ENCODE assay signal across 14 mouse cellular contexts in the genomic region with DNA sequence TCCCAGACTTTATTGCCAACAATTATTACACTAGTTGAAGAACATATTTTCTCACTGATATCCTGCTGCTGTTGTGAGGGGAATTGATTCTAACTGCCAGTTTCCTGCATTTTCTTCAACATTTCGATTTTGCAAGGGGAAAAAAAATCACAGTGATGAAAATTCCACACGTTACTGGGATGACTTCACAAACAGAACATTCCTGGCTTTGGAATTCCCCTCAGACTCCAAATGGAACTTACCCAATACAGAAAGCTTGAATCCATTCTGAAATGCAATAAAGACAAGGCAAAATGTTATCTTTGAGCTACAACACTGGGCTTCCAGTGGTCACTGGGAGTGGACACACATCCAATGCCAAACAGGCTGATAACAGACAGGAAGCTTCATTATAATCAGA.
DNase-seq lines count a peak whose midpoint lies in the region; ATAC-seq and TF ChIP-seq lines count a peak whose summit lies in the region.
"Had no signal": no experiment of that assay in that cellular context is flagged by ENCODE, and none has a peak within 500 bp of the region (broad histone marks: within the 10 kb centered on the region; RNA-seq: fewer than 3 reads in every experiment).

No protein-coding gene starts in this region.

- H3K4me2 ChIP-seq in kidney, postnatal 0 days (ENCODE audit: low read length) = no peak overlapping the region
- H3K4me2 ChIP-seq in hindbrain, embryonic 11.5 days (replicated peaks; ENCODE audit: low read depth, low read length) = no peak overlapping the region
- H3K4me2 ChIP-seq: hindbrain, embryonic 13.5 days; kidney, embryonic 15.5 days; limb, embryonic 12.5 days had no signal

- no peak for TF ChIP-seq CTCF in kidney, postnatal 0 days (IDR thresholded peaks at IDR 0.05; ENCODE audit: low read depth)
- no peak for TF ChIP-seq CTCF in heart, adult 2 months (IDR thresholded peaks at IDR 0.05)

- ATAC-seq in kidney, postnatal 0 days (replicated peaks; ENCODE audit: low FRiP score, low read depth) = no peak
- ATAC-seq in hindbrain, embryonic 11.5 days (ENCODE audit: low FRiP score) = no peak
- ATAC-seq: midbrain, embryonic 16.5 days had no signal

- DNase-seq in kidney, postnatal 0 days (ENCODE audit: low spot score) = peak; percentile 49
- no peak for DNase-seq in kidney, adult 11 months
- peak; percentile 4 for DNase-seq in brain, adult 2 months (ENCODE audit: low read depth, low spot score)
- peak in 1 of 2 experiments; percentile 28 for DNase-seq in heart, adult 2 months
- DNase-seq in heart, postnatal 36 days = peak; percentile 6 to 35
- no peak for DNase-seq in hindbrain, embryonic 11.5 days (ENCODE audit: low spot score)
- no peak for DNase-seq in embryo, embryonic 11 days
- DNase-seq: cerebellum, postnatal 10 days; layer of hippocampus, postnatal 36 days had no signal

- no peaks in the 10 kb centered on the region for H3K27me3 ChIP-seq in kidney, postnatal 0 days (ENCODE audit: insufficient read depth, low read length)
- no peaks in the 10 kb centered on the region for H3K27me3 ChIP-seq in heart, adult 2 months (ENCODE audit: control insufficient read depth, insufficient read depth, low read length)
- no peaks in the 10 kb centered on the region for H3K27me3 ChIP-seq in hindbrain, embryonic 11.5 days (ENCODE audit: control insufficient read depth, insufficient read depth, low read length)
- H3K27me3 ChIP-seq: hindbrain, embryonic 13.5 days; kidney, embryonic 15.5 days; limb, embryonic 12.5 days had no signal

- no peaks in the 10 kb centered on the region for H3K36me3 ChIP-seq in kidney, postnatal 0 days (ENCODE audit: insufficient read depth, low read length)
- peaks cover 9% of the 10 kb centered on the region for H3K36me3 ChIP-seq in heart, adult 2 months (ENCODE audit: control insufficient read depth, insufficient read depth, low read length)
- H3K36me3 ChIP-seq in hindbrain, embryonic 11.5 days (ENCODE audit: control insufficient read depth, insufficient read depth, low read length) = no peaks in the 10 kb centered on the region
- H3K36me3 ChIP-seq: hindbrain, embryonic 13.5 days; kidney, embryonic 15.5 days; limb, embryonic 12.5 days had no signal

- intact Hi-C loops in heart, adult 2 months (cut with DNase I) = no loop called here
- intact Hi-C loops in heart, postnatal 36 days (cut with DNase I) = loop anchor here (2.0 to 5.0 kb wide), 2 partner anchors 548 to 666 kb away; no protein-coding TSS in a partner anchor

- no peaks in the 10 kb centered on the region for H3K79me2 ChIP-seq in heart, adult 2 months (replicated peaks; ENCODE audit: control insufficient read depth, insufficient read depth, low read length)

- no peak for TF ChIP-seq POLR2A in heart, adult 2 months (IDR thresholded peaks at IDR 0.05; ENCODE audit: insufficient read depth, low read depth, low read length)

- H3K4me1 ChIP-seq in kidney, postnatal 0 days (replicated peaks; ENCODE audit: insufficient read depth, low read length) = 0 out of 2 replicates have a peak, but pooled peaks cover 3% of the 10 kb centered on the region
- H3K4me1 ChIP-seq in heart, adult 2 months (ENCODE audit: control insufficient read depth, insufficient read depth, low read length) = peaks cover 5% of the 10 kb centered on the region
- H3K4me1 ChIP-seq in hindbrain, embryonic 11.5 days (replicated peaks; ENCODE audit: control insufficient read depth, insufficient read depth, low read length) = no peaks in the 10 kb centered on the region
- H3K4me1 ChIP-seq: hindbrain, embryonic 13.5 days; limb, embryonic 12.5 days had no signal

- TF ChIP-seq EP300 in heart, adult 2 months (IDR thresholded peaks at IDR 0.05; ENCODE audit: insufficient read depth, low read depth, low read length) = no peak

- H3K9ac ChIP-seq in kidney, postnatal 0 days (ENCODE audit: low read depth, low read length) = no peak overlapping the region
- no peak overlapping the region for H3K9ac ChIP-seq in heart, adult 2 months (ENCODE audit: low read depth, low read length)
- H3K9ac ChIP-seq in hindbrain, embryonic 11.5 days (ENCODE audit: low read depth, low read length) = no peak overlapping the region
- H3K9ac ChIP-seq: hindbrain, embryonic 13.5 days; kidney, embryonic 15.5 days; limb, embryonic 12.5 days had no signal

- H3K4me3 ChIP-seq in kidney, postnatal 0 days (replicated peaks; ENCODE audit: low read depth, low read length) = no peak overlapping the region
- no peak overlapping the region for H3K4me3 ChIP-seq in heart, adult 2 months
- no peak overlapping the region for H3K4me3 ChIP-seq in hindbrain, embryonic 11.5 days (ENCODE audit: low read depth, low read length)
- H3K4me3 ChIP-seq: hindbrain, embryonic 13.5 days; kidney, embryonic 15.5 days; limb, embryonic 12.5 days had no signal

- H3K9me3 ChIP-seq in kidney, postnatal 0 days (replicated peaks; ENCODE audit: low read length) = no peaks in the 10 kb centered on the region
- H3K9me3 ChIP-seq in hindbrain, embryonic 11.5 days (ENCODE audit: control insufficient read depth, low read length) = no peaks in the 10 kb centered on the region
- H3K9me3 ChIP-seq: hindbrain, embryonic 13.5 days; kidney, embryonic 15.5 days; limb, embryonic 12.5 days had no signal

- WGBS in kidney, postnatal 0 days = 39% methylated on average over 2 of the region's 2 CpGs
- WGBS in heart, adult 2 months = 8% methylated on average over 2 of the region's 2 CpGs
- 68% methylated on average over 2 of the region's 2 CpGs for WGBS in hindbrain, embryonic 11.5 days

- no peak overlapping the region for H3K27ac ChIP-seq in kidney, postnatal 0 days
- peak overlapping the region; percentile 31 for H3K27ac ChIP-seq in heart, adult 2 months
- H3K27ac ChIP-seq in hindbrain, embryonic 11.5 days (ENCODE audit: low read depth, low read length) = no peak overlapping the region
- H3K27ac ChIP-seq: hindbrain, embryonic 13.5 days; kidney, embryonic 15.5 days; limb, embryonic 12.5 days; macrophage had no signal

Comparison
In these comparisons a context has a peak if more than half of its experiments do, and no peak if none do; other contexts are left out.
1. DNase-seq: peak in kidney, postnatal 0 days (single experiment), brain, adult 2 months (single experiment) and heart, postnatal 36 days (2 of 2); none in kidney, adult 11 months (single experiment), hindbrain, embryonic 11.5 days (single experiment) and embryo, embryonic 11 days (single experiment).